Mouse (Mus musculus) mature B cell (primary cell): ENCODE measurements around the gene Mknk1.

Experiments used
- in situ Hi-C: fragments of 300-500 bp; cut with MboI; formaldehyde crosslinking; loops from 2 replicates; pipeline ENCODE4 v1.14.3; 2019

Gene Mknk1

GRCm38 (mm10) chr4:115890066-115890465 is 51.1 kb downstream of the Mknk1 start:
- in situ Hi-C loops = no loop called here

GRCm38 (mm10) chr4:115890553-115890952 is 51.6 kb downstream of the Mknk1 start, which contains the start of gene 6430628N08Rik:
Gene 6430628N08Rik (plus strand): TSS chr4:115890665.
- in situ Hi-C loops = no loop called here

- in situ Hi-C loops = no loop called here
These were observed 55.3 kb downstream of the Mknk1 start for GRCm38 (mm10) chr4:115894281-115894680.

GRCm38 (mm10) chr4:115897901-115898631 is 59.1 kb downstream of the Mknk1 start:
- in situ Hi-C loops = no loop called here

- in situ Hi-C loops = no loop called here
These were observed 63.8 kb downstream of the Mknk1 start for GRCm38 (mm10) chr4:115902816-115903215.

- in situ Hi-C loops = no loop called here
These were observed 65.4 kb downstream of the Mknk1 start for GRCm38 (mm10) chr4:115904375-115904774.

GRCm38 (mm10) chr4:115905701-115906100 is 66.7 kb downstream of the Mknk1 start:
- in situ Hi-C loops = no loop called here

GRCm38 (mm10) chr4:115906791-115907190 is 67.8 kb downstream of the Mknk1 start:
- in situ Hi-C loops = no loop called here

- in situ Hi-C loops = no loop called here
These were observed 69.0 kb downstream of the Mknk1 start for GRCm38 (mm10) chr4:115907994-115908393.

GRCm38 (mm10) chr4:115908641-115909040 is 69.6 kb downstream of the Mknk1 start:
- in situ Hi-C loops = no loop called here

- in situ Hi-C loops = no loop called here
These were observed 72.6 kb downstream of the Mknk1 start for GRCm38 (mm10) chr4:115911586-115911985.

- in situ Hi-C loops = no loop called here
These were observed 80.9 kb downstream of the Mknk1 start for GRCm38 (mm10) chr4:115919911-115920310.

GRCm38 (mm10) chr4:115922688-115923087 is 83.7 kb downstream of the Mknk1 start:
- in situ Hi-C loops = no loop called here

- in situ Hi-C loops = no loop called here
These were observed 84.4 kb downstream of the Mknk1 start for GRCm38 (mm10) chr4:115923262-115923880.

GRCm38 (mm10) chr4:115927637-115928036 is 88.6 kb downstream of the Mknk1 start:
- in situ Hi-C loops = no loop called here
